Mouse (Mus musculus): ENCODE measurements around the gene Ano9. TPM values are rescaled to one million over a fixed set of nuclear protein-coding genes. Genes with fewer than 3 reads are reported as not detected.
A peak's percentile ranks its signal among the peaks of the same experiment; 100 is the strongest.

Gene Ano9
- polyA plus RNA-seq, 1 experiment from 2014 or later, result 0.21 TPM

- WGBS, result 89% methylated on average over 3 of the region's 3 CpGs
- Histone ChIP-seq H3K36me3 (ENCODE audit: control insufficient read depth, insufficient read depth, low read length) (peaks cover 10% of the 10 kb centered on the region; the same call in 1 of the 2 replicates), H3K4me2 (ENCODE audit: low read depth, low read length, severe bottlenecking) (no peak overlapping the region), H3K27ac (ENCODE audit: low read depth, low read length) (no peak overlapping the region), H3K9ac (ENCODE audit: low read length) (no peak overlapping the region), H3K27me3 (ENCODE audit: control insufficient read depth, insufficient read depth, low read length) (no peaks in the 10 kb centered on the region; the same call in 1 of the 2 replicates), H3K9me3 (ENCODE audit: control insufficient read depth, low read length) (no peaks in the 10 kb centered on the region), H3K4me1 (replicated peaks; ENCODE audit: control insufficient read depth, insufficient read depth, low read length) (peaks cover 10% of the 10 kb centered on the region; the same call in 1 of the 2 replicates), H3K4me3 (ENCODE audit: low read depth, low read length) (no peak overlapping the region)
- DNase-seq (ENCODE audit: low spot score) (no peak), ATAC-seq (replicated peaks; ENCODE audit: low FRiP score) (no peak)
Observed at GRCm38 (mm10) chr7:141063353-141063752, 54.3 kb downstream of the Ano9 start.

GRCm38 (mm10) chr7:141062525-141062924, 55.1 kb downstream of the Ano9 start:
- Histone ChIP-seq H3K9ac (ENCODE audit: low read length) (no peak overlapping the region), H3K4me2 (ENCODE audit: low read depth, low read length, severe bottlenecking) (no peak overlapping the region), H3K27ac (ENCODE audit: low read depth, low read length) (no peak overlapping the region), H3K4me1 (replicated peaks; ENCODE audit: control insufficient read depth, insufficient read depth, low read length) (peaks cover 10% of the 10 kb centered on the region; the same call in 1 of the 2 replicates), H3K9me3 (ENCODE audit: control insufficient read depth, low read length) (no peaks in the 10 kb centered on the region), H3K4me3 (ENCODE audit: low read depth, low read length) (no peak overlapping the region), H3K27me3 (ENCODE audit: control insufficient read depth, insufficient read depth, low read length) (no peaks in the 10 kb centered on the region; the same call in 1 of the 2 replicates), H3K36me3 (ENCODE audit: control insufficient read depth, insufficient read depth, low read length) (peaks cover 8% of the 10 kb centered on the region; the same call in 1 of the 2 replicates)
- no peak for ATAC-seq (replicated peaks; ENCODE audit: low FRiP score)
- 92% methylated on average over 7 of the region's 7 CpGs for WGBS
- DNase-seq (ENCODE audit: low spot score), result no peak

DNA sequence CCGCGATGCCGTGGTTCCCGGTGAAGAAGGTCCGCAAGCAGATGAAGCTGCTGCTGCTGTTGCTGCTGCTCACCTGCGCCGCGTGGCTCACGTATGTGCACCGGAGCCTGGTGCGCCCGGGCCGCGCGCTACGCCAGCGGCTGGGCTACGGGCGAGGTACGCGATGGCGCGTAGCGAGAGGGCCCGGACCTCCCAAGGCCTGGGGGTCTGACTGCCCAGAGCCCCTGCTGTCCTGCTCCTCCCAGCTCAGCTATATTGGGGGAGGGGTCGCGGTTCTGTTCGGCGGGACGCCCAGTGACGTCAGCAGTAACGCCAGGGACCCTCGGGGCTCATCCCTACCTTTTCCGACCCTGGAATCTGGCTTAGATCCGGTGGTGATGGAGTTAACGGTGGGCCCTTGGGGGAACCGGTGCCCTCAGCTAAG, 56.3 kb downstream of the Ano9 start:
- peaks cover 8% of the 10 kb centered on the region; the same call in 1 of the 2 replicates for H3K36me3 ChIP-seq (ENCODE audit: control insufficient read depth, insufficient read depth, low read length)
- peak overlapping the region; percentile 93 for H3K4me2 ChIP-seq (ENCODE audit: low read depth, low read length, severe bottlenecking)
- peak overlapping the region; percentile 99 for H3K9ac ChIP-seq (ENCODE audit: low read length)
- H3K4me1 ChIP-seq (replicated peaks; ENCODE audit: control insufficient read depth, insufficient read depth, low read length), result peaks cover 10% of the 10 kb centered on the region; the same call in 1 of the 2 replicates
- WGBS, result under 1% methylated on average over 37 of the region's 37 CpGs
- ATAC-seq (replicated peaks; ENCODE audit: low FRiP score) (peak; percentile 69), DNase-seq (ENCODE audit: low spot score) (peak; percentile 79)
- H3K27ac ChIP-seq (ENCODE audit: low read depth, low read length), result peak overlapping the region; percentile 64
- H3K9me3 ChIP-seq (ENCODE audit: control insufficient read depth, low read length), result no peaks in the 10 kb centered on the region
- no peaks in the 10 kb centered on the region; the same call in 1 of the 2 replicates for H3K27me3 ChIP-seq (ENCODE audit: control insufficient read depth, insufficient read depth, low read length)
- peak overlapping the region; percentile 82 for H3K4me3 ChIP-seq (ENCODE audit: low read depth, low read length)

GRCm38 (mm10) chr7:141060426-141061242, 57.0 kb downstream of the Ano9 start, which contains the start of gene B4galnt4:
Gene B4galnt4 (plus strand): TSS chr7:141061104.
- H3K9ac ChIP-seq (ENCODE audit: low read length), result peak within 1 kb of the TSS; percentile 99
- peaks cover 8% of the 10 kb centered on the region; the same call in 1 of the 2 replicates for H3K36me3 ChIP-seq (ENCODE audit: control insufficient read depth, insufficient read depth, low read length)
- DNase-seq (ENCODE audit: low spot score) (peak; percentile 93), ATAC-seq (replicated peaks; ENCODE audit: low FRiP score) (peak; percentile 96)
- H3K4me1 ChIP-seq (replicated peaks; ENCODE audit: control insufficient read depth, insufficient read depth, low read length), result peaks cover 10% of the 10 kb centered on the region; the same call in 1 of the 2 replicates
- H3K4me3 ChIP-seq (ENCODE audit: low read depth, low read length), result peak within 1 kb of the TSS; percentile 82
- WGBS, result 1% methylated on average over 65 of the region's 72 CpGs
- no peaks in the 10 kb centered on the region; the same call in 1 of the 2 replicates for H3K27me3 ChIP-seq (ENCODE audit: control insufficient read depth, insufficient read depth, low read length)
- H3K9me3 ChIP-seq (ENCODE audit: control insufficient read depth, low read length), result no peaks in the 10 kb centered on the region
- H3K4me2 ChIP-seq (ENCODE audit: low read depth, low read length, severe bottlenecking), result peak within 1 kb of the TSS; percentile 93
- H3K27ac ChIP-seq (ENCODE audit: low read depth, low read length), result peak within 1 kb of the TSS; percentile 64

DNA sequence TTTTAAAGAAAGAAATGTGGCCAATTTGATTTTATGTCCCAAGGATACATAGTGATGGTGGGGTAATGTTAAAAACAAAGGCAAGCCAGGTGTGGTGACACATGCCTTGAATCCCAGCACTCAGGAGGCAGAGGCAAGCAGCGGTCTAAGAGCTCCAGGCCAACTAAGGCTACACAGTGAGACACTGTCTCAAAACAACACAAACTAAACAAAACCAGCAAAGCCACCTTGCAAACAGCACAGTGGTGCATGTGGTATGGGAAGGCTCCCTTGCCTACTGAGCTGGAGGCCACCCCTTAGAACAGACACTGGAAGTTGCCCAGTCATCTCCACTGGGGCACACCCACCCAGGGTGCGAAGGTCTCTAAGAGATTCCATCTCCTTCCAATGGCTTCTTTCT, 57.7 kb downstream of the Ano9 start:
- Histone ChIP-seq H3K27me3 (ENCODE audit: control insufficient read depth, insufficient read depth, low read length) (no peaks in the 10 kb centered on the region; the same call in 1 of the 2 replicates), H3K9ac (ENCODE audit: low read length) (peak overlapping the region; percentile 99), H3K4me1 (replicated peaks; ENCODE audit: control insufficient read depth, insufficient read depth, low read length) (peaks cover 10% of the 10 kb centered on the region; the same call in 1 of the 2 replicates), H3K4me3 (ENCODE audit: low read depth, low read length) (peak overlapping the region; percentile 82), H3K9me3 (ENCODE audit: control insufficient read depth, low read length) (no peaks in the 10 kb centered on the region), H3K27ac (ENCODE audit: low read depth, low read length) (no peak overlapping the region), H3K36me3 (ENCODE audit: control insufficient read depth, insufficient read depth, low read length) (peaks cover 5% of the 10 kb centered on the region; the same call in 1 of the 2 replicates), H3K4me2 (ENCODE audit: low read depth, low read length, severe bottlenecking) (peak overlapping the region; percentile 93)
- 56% methylated on average over 2 of the region's 2 CpGs for WGBS
- DNase-seq (ENCODE audit: low spot score) (no peak), ATAC-seq (replicated peaks; ENCODE audit: low FRiP score) (peak; percentile 11; the same call in 1 of the 2 replicates)

DNA sequence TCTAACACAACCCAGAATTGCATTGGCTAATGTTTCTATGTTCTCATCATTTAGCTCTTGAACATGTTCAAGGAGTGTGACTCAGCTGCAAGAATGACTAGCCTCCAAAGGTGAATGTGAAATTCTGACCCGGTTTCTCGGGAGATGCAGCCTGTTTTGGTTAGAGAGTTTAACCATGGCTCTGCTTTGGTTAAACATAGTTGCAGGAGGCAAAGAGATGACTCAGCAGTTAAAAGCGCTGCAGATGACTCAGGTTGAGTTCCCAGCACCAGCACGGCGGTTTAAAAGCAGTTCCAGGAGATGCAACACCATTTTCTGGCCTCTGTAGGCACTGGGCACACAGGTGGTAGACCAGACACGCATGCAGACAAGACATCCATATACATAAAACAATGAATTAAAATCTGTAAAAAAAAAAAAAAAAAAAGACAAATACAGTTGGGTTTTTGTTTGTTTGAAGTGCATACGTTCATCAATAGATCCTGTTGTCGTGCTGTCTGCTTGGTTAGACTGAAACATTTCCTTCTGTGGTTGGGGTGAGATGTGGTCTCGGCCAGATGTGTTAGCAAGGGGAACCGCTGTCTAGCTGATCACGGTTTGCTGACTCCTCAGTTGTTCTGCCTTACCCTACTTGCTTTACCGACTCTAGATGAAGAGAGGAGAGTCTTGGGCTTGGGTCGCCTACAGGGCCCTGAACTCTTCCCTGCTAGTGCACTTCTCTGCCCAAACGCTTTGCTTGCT, 58.8 kb downstream of the Ano9 start:
- Histone ChIP-seq H3K4me2 (ENCODE audit: low read depth, low read length, severe bottlenecking) (no peak overlapping the region), H3K4me1 (replicated peaks; ENCODE audit: control insufficient read depth, insufficient read depth, low read length) (peaks cover 10% of the 10 kb centered on the region; the same call in 1 of the 2 replicates), H3K9ac (ENCODE audit: low read length) (no peak overlapping the region), H3K9me3 (ENCODE audit: control insufficient read depth, low read length) (no peaks in the 10 kb centered on the region), H3K27me3 (ENCODE audit: control insufficient read depth, insufficient read depth, low read length) (no peaks in the 10 kb centered on the region; the same call in 1 of the 2 replicates), H3K4me3 (ENCODE audit: low read depth, low read length) (no peak overlapping the region), H3K27ac (ENCODE audit: low read depth, low read length) (no peak overlapping the region), H3K36me3 (ENCODE audit: control insufficient read depth, insufficient read depth, low read length) (no peaks in the 10 kb centered on the region; the same call in 1 of the 2 replicates)
- WGBS, result 94% methylated on average over 14 of the region's 14 CpGs
- ATAC-seq (replicated peaks; ENCODE audit: low FRiP score) (no peak), DNase-seq (ENCODE audit: low spot score) (no peak)

GRCm38 (mm10) chr7:141057541-141057940, 60.1 kb downstream of the Ano9 start:
- Histone ChIP-seq H3K4me3 (ENCODE audit: low read depth, low read length) (no peak overlapping the region), H3K27me3 (ENCODE audit: control insufficient read depth, insufficient read depth, low read length) (no peaks in the 10 kb centered on the region; the same call in 1 of the 2 replicates), H3K27ac (ENCODE audit: low read depth, low read length) (no peak overlapping the region), H3K9ac (ENCODE audit: low read length) (no peak overlapping the region), H3K4me2 (ENCODE audit: low read depth, low read length, severe bottlenecking) (no peak overlapping the region), H3K36me3 (ENCODE audit: control insufficient read depth, insufficient read depth, low read length) (no peaks in the 10 kb centered on the region), H3K4me1 (replicated peaks; ENCODE audit: control insufficient read depth, insufficient read depth, low read length) (peaks cover 10% of the 10 kb centered on the region; the same call in 1 of the 2 replicates), H3K9me3 (ENCODE audit: control insufficient read depth, low read length) (no peaks in the 10 kb centered on the region)
- no peak for ATAC-seq (replicated peaks; ENCODE audit: low FRiP score)
- WGBS, result 86% methylated on average over 1 of the region's 1 CpGs
- no peak for DNase-seq (ENCODE audit: low spot score)

DNA sequence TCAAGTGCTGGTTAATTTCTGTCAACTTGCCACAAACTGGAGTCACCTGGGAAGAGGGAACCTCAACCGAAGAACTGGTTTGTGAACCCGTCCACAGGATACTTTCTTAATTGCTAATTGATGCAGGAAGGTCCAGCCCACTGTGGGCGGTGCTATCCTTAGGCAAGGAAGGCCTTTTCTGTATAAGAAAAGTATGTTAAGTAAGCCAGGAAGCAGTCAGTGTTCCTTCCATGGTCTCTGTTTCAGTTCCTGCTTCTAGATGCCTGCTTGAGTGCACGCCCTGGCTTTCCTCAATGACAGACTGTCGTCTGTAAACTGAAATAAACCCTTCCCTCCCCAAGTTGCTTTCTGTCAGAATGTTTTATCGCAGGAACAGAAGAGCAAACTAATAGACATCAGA, 60.6 kb downstream of the Ano9 start:
- Histone ChIP-seq H3K9me3 (ENCODE audit: control insufficient read depth, low read length) (no peaks in the 10 kb centered on the region), H3K4me3 (ENCODE audit: low read depth, low read length) (no peak overlapping the region), H3K4me1 (replicated peaks; ENCODE audit: control insufficient read depth, insufficient read depth, low read length) (peaks cover 10% of the 10 kb centered on the region; the same call in 1 of the 2 replicates), H3K27ac (ENCODE audit: low read depth, low read length) (no peak overlapping the region), H3K4me2 (ENCODE audit: low read depth, low read length, severe bottlenecking) (no peak overlapping the region), H3K9ac (ENCODE audit: low read length) (no peak overlapping the region), H3K36me3 (ENCODE audit: control insufficient read depth, insufficient read depth, low read length) (no peaks in the 10 kb centered on the region), H3K27me3 (ENCODE audit: control insufficient read depth, insufficient read depth, low read length) (no peaks in the 10 kb centered on the region; the same call in 1 of the 2 replicates)
- ATAC-seq (replicated peaks; ENCODE audit: low FRiP score) (no peak), DNase-seq (ENCODE audit: low spot score) (no peak)
- 97% methylated on average over 6 of the region's 6 CpGs for WGBS
